Mouse (Mus musculus) liver, embryonic 15.5 days (tissue): ENCODE data around the gene Zmynd8. TPM values are rescaled to one million over a fixed set of nuclear protein-coding genes. Genes with fewer than 3 reads are reported as not detected.

Experiments
- ATAC-seq: fragments of 200-750 bp; cut with Nextera tagmentation; 2 replicates; pipeline ENCODE4 v1.8.0; 2017; ENCODE audit warnings: moderate number of reproducible peaks, mild to moderate bottlenecking, moderate library complexity; ENCODE audit not compliant: insufficient read depth
- H3K27ac ChIP-seq: fragments of 300-500 bp; sonication (generic); replicated peaks from 2 replicates; pipeline ENCODE4 v1.5.1; 2015; ENCODE audit warnings: mild to moderate bottlenecking, inconsistent platforms
- H3K27me3 ChIP-seq: fragments of 300-500 bp; sonication (generic); 2 replicates; pipeline ENCODE4 v1.6.1; 2015; ENCODE audit warnings: mild to moderate bottlenecking, inconsistent platforms
- H3K36me3 ChIP-seq: fragments of 300-500 bp; sonication (generic); replicated peaks from 2 replicates; pipeline ENCODE4 v1.6.1; 2015; ENCODE audit warnings: moderate library complexity, mild to moderate bottlenecking, inconsistent platforms
- H3K4me1 ChIP-seq: fragments of 300-500 bp; sonication (generic); replicated peaks from 2 replicates; pipeline ENCODE4 v1.6.1; 2015; ENCODE audit warnings: inconsistent platforms
- H3K4me2 ChIP-seq: fragments of 300-500 bp; sonication (generic); 2 replicates; pipeline ENCODE4 v1.6.1; 2015; ENCODE audit warnings: moderate library complexity, mild to moderate bottlenecking, inconsistent platforms
- H3K4me3 ChIP-seq: fragments of 300-500 bp; sonication (generic); replicated peaks from 2 replicates; pipeline ENCODE4 v1.5.1; 2015; ENCODE audit warnings: mild to moderate bottlenecking, inconsistent platforms
- H3K9ac ChIP-seq: fragments of 300-500 bp; sonication (generic); 2 replicates; pipeline ENCODE4 v1.6.1; 2015; ENCODE audit warnings: moderate library complexity, mild to moderate bottlenecking, inconsistent platforms
- H3K9me3 ChIP-seq: fragments of 300-500 bp; sonication (generic); replicated peaks from 2 replicates; pipeline ENCODE4 v1.6.1; 2016; ENCODE audit warnings: inconsistent platforms
- WGBS: fragments of 180-500 bp; shearing (Covaris S2); methylation state at CpG from one replicate; pipeline ENCODE4 v1.1.7; 2015; ENCODE audit warnings: mixed read lengths; ENCODE audit not compliant: insufficient replicate concordance; 5-methylcytosine and 5-hydroxymethylcytosine counted together
- polyA plus RNA-seq: library from polyadenylated mRNA; unstranded; fragments of >200 nt; fragmentation: Nextera tagmentation; extraction: Ambion mirVana; gene quantifications from 2 replicates; pipeline ENCODE4 v1.2.1, GENCODE M21; 2015

The Zmynd8 gene
- polyA plus RNA-seq, 1 experiment from 2014 or later, result 24.6 TPM

DNA sequence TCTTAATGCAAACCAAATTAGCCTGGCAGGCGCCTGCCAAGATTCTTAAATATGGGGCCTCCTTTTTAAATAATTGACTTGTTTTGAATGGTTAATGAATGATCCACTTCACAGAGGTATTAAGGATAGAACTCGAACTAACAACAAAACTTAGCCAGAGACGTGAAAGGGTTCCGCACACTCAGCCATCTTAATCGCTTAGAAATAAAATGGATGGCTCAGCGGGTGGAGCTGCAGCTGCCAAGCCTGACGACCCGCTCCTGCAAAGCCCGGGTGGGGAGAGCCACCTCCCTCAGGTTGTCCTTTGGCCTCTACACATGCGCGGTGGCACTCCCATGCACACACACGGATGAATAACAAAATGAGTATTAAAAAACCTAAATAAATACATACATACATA is 70.0 kb downstream of the Zmynd8 start:
- no peaks in the 10 kb centered on the region for H3K9me3 ChIP-seq
- no peak overlapping the region for H3K4me3 ChIP-seq
- no peaks in the 10 kb centered on the region for H3K27me3 ChIP-seq
- no peak overlapping the region for H3K9ac ChIP-seq
- H3K27ac ChIP-seq, result no peak overlapping the region
- H3K4me1 ChIP-seq, result no peaks in the 10 kb centered on the region
- 86% methylated on average over 12 of the region's 12 CpGs for WGBS
- ATAC-seq, result no peak
- H3K4me2 ChIP-seq, result no peak overlapping the region
- H3K36me3 ChIP-seq, result peaks cover 98% of the 10 kb centered on the region

DNA sequence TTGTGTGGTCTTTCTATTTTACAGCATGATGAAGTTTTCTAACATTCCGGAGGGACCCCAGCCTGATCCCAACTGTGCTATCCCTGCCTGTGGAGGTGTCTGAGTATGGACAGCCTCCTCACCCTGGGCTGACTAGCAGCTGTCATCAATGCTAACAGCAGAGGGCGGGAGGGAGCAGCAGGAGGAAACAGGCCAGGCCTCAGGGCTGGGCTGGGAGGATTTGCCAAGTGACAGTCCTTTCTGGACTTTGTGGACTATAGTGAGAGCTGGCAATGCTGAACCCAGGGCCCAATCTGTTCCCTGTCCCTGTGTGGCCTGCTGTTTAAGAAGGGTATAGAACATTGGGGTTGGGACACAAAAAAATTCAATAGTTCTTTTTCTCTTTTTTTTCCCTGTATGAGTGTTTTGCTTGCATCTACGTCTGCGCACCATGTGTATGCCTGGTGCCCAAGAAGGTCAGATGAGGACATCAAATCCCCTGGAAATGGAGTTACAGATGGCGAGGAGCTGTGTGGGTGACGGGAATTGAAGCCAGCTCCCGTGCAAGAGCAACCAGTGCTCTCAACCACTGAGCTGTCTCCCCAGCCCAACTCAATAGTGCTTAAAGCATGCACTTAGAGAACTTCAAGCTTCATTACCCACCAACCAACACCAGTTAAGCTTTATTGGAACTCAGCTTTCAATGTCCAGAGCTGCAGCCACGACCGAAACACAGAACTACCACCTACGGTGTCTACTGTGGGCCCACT is 72.7 kb downstream of the Zmynd8 start:
- Histone ChIP-seq H3K27ac (no peak overlapping the region), H3K36me3 (peaks cover 98% of the 10 kb centered on the region), H3K9me3 (no peaks in the 10 kb centered on the region), H3K4me1 (no peaks in the 10 kb centered on the region), H3K9ac (no peak overlapping the region), H3K4me2 (no peak overlapping the region), H3K27me3 (no peaks in the 10 kb centered on the region), H3K4me3 (no peak overlapping the region)
- 80% methylated on average over 10 of the region's 10 CpGs for WGBS
- ATAC-seq, result peak; percentile 38; the same call in 1 of the 2 replicates

DNA sequence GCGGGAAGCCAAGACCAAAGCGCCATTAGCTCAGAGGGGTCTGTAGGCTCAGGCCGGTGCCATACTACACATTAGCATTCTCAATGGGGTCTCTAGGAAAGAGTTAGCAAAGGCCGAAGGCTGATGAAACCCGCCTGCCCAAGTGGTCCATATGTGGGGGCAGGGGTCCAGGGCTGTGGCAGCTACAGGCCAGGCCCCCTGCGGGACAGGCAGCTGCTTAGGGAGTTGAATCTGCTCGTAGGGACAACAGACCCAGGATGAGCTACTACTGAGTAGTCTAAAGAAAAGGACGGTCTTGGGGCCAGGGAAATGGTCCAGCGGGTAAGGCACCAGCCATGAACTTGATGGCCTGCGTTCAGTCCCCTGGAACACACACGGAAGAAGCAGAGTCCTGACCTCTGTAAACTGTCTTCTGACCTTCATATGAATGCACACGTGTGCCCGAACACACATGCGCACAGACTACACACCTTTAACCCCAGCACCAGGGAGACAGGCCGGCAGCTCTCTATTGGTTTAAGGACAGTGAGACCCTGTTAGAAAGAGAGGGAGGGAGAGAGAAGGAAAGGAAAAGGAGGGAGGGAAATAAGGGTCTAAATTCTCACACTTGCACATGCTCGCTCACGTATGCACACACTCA is 73.4 kb downstream of the Zmynd8 start:
- no peak overlapping the region for H3K27ac ChIP-seq
- H3K4me3 ChIP-seq, result no peak overlapping the region
- ATAC-seq, result no peak
- no peak overlapping the region for H3K9ac ChIP-seq
- H3K4me2 ChIP-seq, result no peak overlapping the region
- H3K27me3 ChIP-seq, result no peaks in the 10 kb centered on the region
- H3K36me3 ChIP-seq, result peaks cover 97% of the 10 kb centered on the region
- 91% methylated on average over 17 of the region's 17 CpGs for WGBS
- H3K9me3 ChIP-seq, result no peaks in the 10 kb centered on the region
- H3K4me1 ChIP-seq, result no peaks in the 10 kb centered on the region

DNA sequence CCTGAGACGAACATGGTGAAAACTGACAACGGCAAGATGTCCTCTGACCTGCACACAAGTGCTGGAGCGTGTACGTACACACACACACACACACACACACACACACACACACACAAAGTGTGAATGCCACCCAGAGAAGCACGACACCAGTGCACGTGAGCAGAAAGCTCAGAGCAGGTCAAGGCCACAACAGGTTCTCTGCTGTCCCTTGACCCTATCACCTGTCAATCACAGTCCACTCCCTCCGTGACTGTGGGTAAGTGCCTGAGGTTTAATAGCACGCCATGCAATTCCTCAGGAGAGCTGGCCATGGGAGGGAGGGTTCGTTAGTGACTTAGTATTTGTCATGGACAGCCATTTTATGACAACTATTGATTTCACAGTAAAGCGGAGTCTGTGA is 74.0 kb downstream of the Zmynd8 start:
- H3K9me3 ChIP-seq, result no peaks in the 10 kb centered on the region
- WGBS, result 73% methylated on average over 10 of the region's 10 CpGs
- no peaks in the 10 kb centered on the region; the same call in 1 of the 2 replicates for H3K4me1 ChIP-seq
- H3K4me2 ChIP-seq, result no peak overlapping the region
- no peak overlapping the region for H3K4me3 ChIP-seq
- no peaks in the 10 kb centered on the region for H3K27me3 ChIP-seq
- no peak overlapping the region for H3K27ac ChIP-seq
- no peak for ATAC-seq
- H3K36me3 ChIP-seq, result peaks cover 98% of the 10 kb centered on the region
- H3K9ac ChIP-seq, result no peak overlapping the region

DNA sequence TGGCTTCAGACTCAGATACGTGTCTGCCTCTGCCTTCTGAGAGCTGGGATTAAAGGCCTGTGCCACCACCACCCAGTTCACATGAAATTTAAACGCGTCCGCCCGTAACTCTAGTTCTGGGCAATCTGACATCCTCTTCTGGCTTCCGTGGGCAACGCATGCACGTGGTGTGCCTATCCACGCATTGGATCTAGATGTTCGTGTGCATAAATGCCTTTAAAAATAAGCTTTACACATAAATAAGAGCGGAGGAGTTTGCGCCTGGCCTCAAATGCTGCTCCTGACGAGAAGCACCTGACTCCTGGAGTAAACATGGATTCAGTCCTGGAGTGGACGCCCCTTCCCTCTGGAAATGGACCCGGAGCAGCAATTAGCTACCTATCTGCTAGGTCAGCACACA is 76.3 kb downstream of the Zmynd8 start:
- Histone ChIP-seq H3K4me3 (no peak overlapping the region), H3K9me3 (no peaks in the 10 kb centered on the region), H3K36me3 (peaks cover 98% of the 10 kb centered on the region), H3K27me3 (no peaks in the 10 kb centered on the region), H3K4me1 (no peaks in the 10 kb centered on the region; the same call in 1 of the 2 replicates), H3K4me2 (no peak overlapping the region), H3K27ac (no peak overlapping the region), H3K9ac (no peak overlapping the region)
- ATAC-seq, result no peak
- WGBS, result 89% methylated on average over 15 of the region's 15 CpGs

DNA sequence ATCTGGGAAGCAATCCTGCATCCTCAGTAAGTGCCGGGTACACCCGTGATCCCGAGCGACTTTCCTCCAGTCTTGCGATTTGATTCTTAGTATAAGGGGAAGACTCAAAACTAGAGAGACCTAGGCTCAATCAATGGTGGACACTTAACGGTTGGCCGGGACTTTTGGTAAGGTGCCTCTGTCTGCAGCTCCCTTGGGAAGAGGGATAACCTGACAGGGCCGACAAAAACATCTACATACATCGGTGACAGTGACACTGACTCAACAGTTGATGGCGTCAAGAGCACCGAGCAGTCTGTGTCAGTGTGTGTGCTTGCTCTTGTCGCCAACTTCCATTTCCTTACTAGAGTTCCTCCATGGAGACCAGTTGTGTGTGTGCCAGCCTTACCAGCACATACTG is 77.1 kb downstream of the Zmynd8 start:
- 87% methylated on average over 12 of the region's 12 CpGs for WGBS
- no peak overlapping the region for H3K27ac ChIP-seq

DNA sequence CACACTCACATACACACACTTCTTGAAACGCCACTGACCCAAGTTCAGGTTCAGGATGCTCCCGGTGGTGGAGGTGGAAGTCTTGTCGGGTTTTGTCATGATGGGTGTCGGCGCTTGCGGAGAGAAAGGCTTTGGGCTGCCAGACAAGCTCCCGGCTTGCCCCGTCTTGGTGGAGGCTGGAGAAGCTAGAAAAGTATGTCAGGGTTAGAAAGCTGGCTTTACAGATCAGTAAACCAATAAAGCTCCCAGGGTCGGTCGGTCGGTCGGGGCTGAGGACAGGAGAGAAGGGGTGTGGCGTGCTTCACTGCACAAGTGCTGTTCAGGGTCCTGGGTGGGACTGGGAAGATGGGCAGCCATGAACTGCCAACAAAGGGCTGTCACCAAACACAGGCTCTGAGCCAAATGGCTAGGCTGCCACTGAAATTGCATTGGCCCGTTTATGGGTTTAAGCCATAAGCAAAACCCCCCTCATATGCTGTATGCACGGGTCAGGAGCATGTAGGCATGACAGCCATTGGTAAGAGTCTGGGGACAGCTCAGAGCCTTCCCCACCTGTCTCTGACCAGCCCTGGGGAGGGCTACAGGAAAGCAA is 78.2 kb downstream of the Zmynd8 start:
- Histone ChIP-seq H3K27ac (no peak overlapping the region), H3K4me3 (no peak overlapping the region), H3K9ac (no peak overlapping the region), H3K4me1 (no peaks in the 10 kb centered on the region; the same call in 1 of the 2 replicates), H3K9me3 (no peaks in the 10 kb centered on the region), H3K27me3 (no peaks in the 10 kb centered on the region), H3K4me2 (no peak overlapping the region), H3K36me3 (peaks cover 98% of the 10 kb centered on the region)
- no peak for ATAC-seq
- 77% methylated on average over 15 of the region's 15 CpGs for WGBS

More for the DNA sequence above, 77.1 kb downstream of the Zmynd8 start:
- Histone ChIP-seq H3K36me3 (peaks cover 98% of the 10 kb centered on the region), H3K4me3 (no peak overlapping the region), H3K4me1 (no peaks in the 10 kb centered on the region; the same call in 1 of the 2 replicates), H3K9me3 (no peaks in the 10 kb centered on the region), H3K9ac (no peak overlapping the region), H3K4me2 (no peak overlapping the region), H3K27me3 (no peaks in the 10 kb centered on the region)
- no peak for ATAC-seq

DNA sequence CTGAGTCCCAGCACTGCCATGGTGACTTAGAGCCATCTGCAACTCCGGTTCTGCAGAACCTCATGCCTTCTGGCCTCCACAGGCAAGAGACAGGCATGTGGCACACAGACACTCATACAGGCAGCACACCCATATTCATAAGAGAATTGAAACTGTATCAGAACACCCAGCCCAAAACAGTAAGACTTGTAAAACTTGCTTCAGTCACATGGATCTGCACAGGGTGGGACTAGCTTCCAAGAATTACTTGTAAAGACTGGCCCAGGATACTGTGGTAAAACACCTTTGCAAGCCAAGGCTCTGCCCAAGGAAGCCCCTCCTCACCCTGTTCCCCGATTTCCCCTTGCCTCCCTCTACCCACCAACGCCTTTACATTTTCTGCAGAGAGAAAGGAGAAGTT is 78.7 kb downstream of the Zmynd8 start:
- no peak overlapping the region for H3K4me3 ChIP-seq
- no peaks in the 10 kb centered on the region for H3K9me3 ChIP-seq
- 71% methylated on average over 3 of the region's 3 CpGs for WGBS
- H3K36me3 ChIP-seq, result peaks cover 98% of the 10 kb centered on the region
- no peaks in the 10 kb centered on the region for H3K27me3 ChIP-seq
- ATAC-seq, result no peak
- no peaks in the 10 kb centered on the region; the same call in 1 of the 2 replicates for H3K4me1 ChIP-seq
- no peak overlapping the region for H3K27ac ChIP-seq
- H3K4me2 ChIP-seq, result no peak overlapping the region
- H3K9ac ChIP-seq, result no peak overlapping the region

DNA sequence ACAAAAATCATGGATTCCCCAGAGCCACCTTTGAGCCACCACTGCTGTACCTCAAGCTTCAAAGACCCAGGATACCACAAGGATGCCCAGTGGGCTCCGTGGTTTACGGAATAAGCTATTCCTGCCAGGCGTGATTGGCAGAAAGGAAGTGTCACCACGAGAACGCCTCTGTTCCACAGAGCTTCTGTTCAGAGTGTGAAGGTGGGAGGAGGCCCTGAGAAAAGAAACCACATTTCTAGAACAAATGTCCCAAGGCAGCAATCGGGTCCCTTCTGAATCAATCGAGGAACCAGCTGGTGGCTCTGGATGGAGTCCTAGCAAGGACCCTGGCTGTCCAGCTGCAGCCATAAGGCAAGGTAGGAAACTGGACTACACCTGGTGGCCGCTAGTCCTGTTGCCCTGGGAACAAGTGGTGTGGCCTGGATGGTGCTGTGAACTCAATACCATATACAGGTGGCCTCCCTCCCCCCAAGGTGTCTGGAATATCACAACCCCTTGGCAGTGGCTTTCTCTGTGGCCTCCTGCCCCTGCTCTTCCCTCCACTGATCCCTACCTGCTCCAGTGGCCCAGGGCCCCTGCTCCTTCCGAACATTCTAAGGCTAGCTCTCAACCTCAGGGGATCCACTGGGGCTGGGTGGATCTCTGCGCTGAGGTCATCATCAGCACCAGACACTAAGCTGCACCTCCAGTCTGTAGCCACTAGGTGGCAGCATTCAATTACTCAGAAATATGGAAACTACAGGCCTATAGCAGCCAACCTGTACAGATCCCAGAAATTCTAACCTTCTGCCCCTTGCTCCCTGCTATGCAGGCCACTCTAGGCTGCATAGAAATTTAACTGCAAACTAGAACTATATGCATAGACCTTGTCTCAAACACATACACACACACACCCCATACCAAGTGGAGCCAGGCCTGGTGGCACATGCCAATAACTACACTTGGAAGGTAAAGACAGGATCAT is 79.5 kb downstream of the Zmynd8 start:
- Histone ChIP-seq H3K4me3 (no peak overlapping the region), H3K27me3 (no peaks in the 10 kb centered on the region), H3K36me3 (peaks cover 98% of the 10 kb centered on the region), H3K4me2 (no peak overlapping the region), H3K9ac (no peak overlapping the region), H3K4me1 (no peaks in the 10 kb centered on the region; the same call in 1 of the 2 replicates), H3K27ac (no peak overlapping the region), H3K9me3 (no peaks in the 10 kb centered on the region)
- WGBS, result 67% methylated on average over 10 of the region's 10 CpGs
- peak; percentile 56 for ATAC-seq

DNA sequence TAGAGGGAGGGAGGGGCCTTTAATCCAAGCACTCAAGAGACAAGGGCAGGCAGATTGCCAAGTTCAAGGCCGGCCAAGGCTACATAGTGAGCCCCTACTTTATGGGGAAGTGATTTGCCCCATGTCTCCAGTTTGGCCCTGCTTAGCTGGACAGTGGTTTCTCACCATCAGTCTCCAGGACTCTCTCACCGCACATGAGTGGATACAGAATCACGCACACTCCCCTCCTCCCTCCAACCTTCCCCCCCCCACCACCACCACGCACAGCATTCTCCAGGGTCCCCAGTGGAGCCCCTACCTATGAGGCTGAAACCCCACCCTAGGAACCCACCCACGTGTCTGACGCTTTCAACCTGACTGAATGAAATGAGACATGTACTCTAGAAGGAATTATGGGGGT is 80.2 kb downstream of the Zmynd8 start:
- Histone ChIP-seq H3K9ac (no peak overlapping the region), H3K9me3 (no peaks in the 10 kb centered on the region), H3K4me1 (no peaks in the 10 kb centered on the region; the same call in 1 of the 2 replicates), H3K27me3 (no peaks in the 10 kb centered on the region), H3K36me3 (peaks cover 98% of the 10 kb centered on the region), H3K4me3 (no peak overlapping the region), H3K27ac (no peak overlapping the region), H3K4me2 (no peak overlapping the region)
- WGBS, result 81% methylated on average over 6 of the region's 6 CpGs
- ATAC-seq, result no peak
